8 mouse cellular contexts compared by ENCODE assay signal in the genomic region with DNA sequence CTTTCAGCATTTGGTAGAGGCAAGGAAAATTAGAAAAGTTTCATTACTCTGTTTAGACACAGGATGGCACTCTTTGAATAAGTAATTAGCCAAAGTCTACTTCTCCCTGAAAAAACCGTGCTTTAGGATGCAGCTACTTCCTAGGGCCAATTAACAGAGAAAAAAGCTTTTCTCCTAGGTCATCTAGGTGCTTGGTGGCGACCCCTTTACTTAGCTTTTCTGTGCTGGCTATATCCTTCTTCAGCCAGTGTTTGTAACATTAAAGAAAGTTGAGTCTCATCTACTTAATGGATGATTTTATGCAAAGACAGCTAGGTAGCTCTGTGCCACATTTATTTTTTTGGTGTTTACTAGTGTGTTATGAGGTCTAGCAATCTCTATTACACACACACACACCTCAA. TPM values are rescaled to one million over a fixed set of nuclear protein-coding genes. Genes with fewer than 3 reads are reported as not detected.
DNase-seq lines count a peak whose midpoint lies in the region; ATAC-seq and TF ChIP-seq lines count a peak whose summit lies in the region.

No protein-coding gene starts in this region.

- ATAC-seq in intestine, embryonic 14.5 days (replicated peaks; ENCODE audit: low FRiP score, low TSS enrichment, low read depth) = no peak
- no peak for ATAC-seq in intestine, embryonic 16.5 days
- peak; percentile 27; the same call in 1 of the 2 replicates for ATAC-seq in hindbrain, embryonic 15.5 days (ENCODE audit: low FRiP score, low read depth)
- ATAC-seq in liver, embryonic 13.5 days (ENCODE audit: low read depth) = 0 out of 2 replicates have a peak, but pooled peaks have one; percentile 22
- no peak for ATAC-seq in neural tube, embryonic 13.5 days (ENCODE audit: low read depth)

- peak overlapping the region; percentile 69; the same call in 1 of the 2 replicates for H3K27ac ChIP-seq in intestine, embryonic 14.5 days (ENCODE audit: low read depth)
- no peak overlapping the region for H3K27ac ChIP-seq in intestine, embryonic 16.5 days (ENCODE audit: low read length)
- H3K27ac ChIP-seq in embryonic fibroblast, embryonic 13.5 days (ENCODE audit: insufficient read depth, low read length) = peak overlapping the region; percentile 99
- H3K27ac ChIP-seq in hindbrain, embryonic 15.5 days (replicated peaks) = peak overlapping the region; percentile 66
- peak overlapping the region; percentile 74; the same call in 1 of the 2 replicates for H3K27ac ChIP-seq in liver, embryonic 13.5 days
- H3K27ac ChIP-seq in neural tube, embryonic 13.5 days (replicated peaks) = peak overlapping the region; percentile 65; the same call in 1 of the 2 replicates

- 2% methylated on average over 2 of the region's 2 CpGs for WGBS in intestine, embryonic 14.5 days
- 6% methylated on average over 2 of the region's 2 CpGs for WGBS in intestine, embryonic 16.5 days
- WGBS in hindbrain, embryonic 15.5 days = 5% methylated on average over 2 of the region's 2 CpGs
- WGBS in liver, embryonic 13.5 days (ENCODE audit: insufficient replicate concordance) = 2% methylated on average over 2 of the region's 2 CpGs
- WGBS in neural tube, embryonic 13.5 days = 4% methylated on average over 2 of the region's 2 CpGs

- DNase-seq in intestine, embryonic 14.5 days (ENCODE audit: low spot score) = peak; percentile 51
- peak; percentile 66 for DNase-seq in NIH3T3 (ENCODE audit: low read depth)
- DNase-seq in liver, embryonic 13.5 days = no peak
- DNase-seq in gastrocnemius, postnatal 14 days = no peak

- H3K27me3 ChIP-seq in intestine, embryonic 14.5 days (replicated peaks; ENCODE audit: control insufficient read depth, insufficient read depth, low read length) = no peaks in the 10 kb centered on the region
- no peaks in the 10 kb centered on the region for H3K27me3 ChIP-seq in intestine, embryonic 16.5 days (replicated peaks; ENCODE audit: control insufficient read depth, insufficient read depth, low read length)
- H3K27me3 ChIP-seq in hindbrain, embryonic 15.5 days = no peaks in the 10 kb centered on the region
- no peaks in the 10 kb centered on the region for H3K27me3 ChIP-seq in liver, embryonic 13.5 days
- no peaks in the 10 kb centered on the region for H3K27me3 ChIP-seq in neural tube, embryonic 13.5 days

- no peaks in the 10 kb centered on the region for H3K36me3 ChIP-seq in intestine, embryonic 14.5 days (ENCODE audit: control insufficient read depth, insufficient read depth, low read length)
- H3K36me3 ChIP-seq in intestine, embryonic 16.5 days (ENCODE audit: control insufficient read depth, insufficient read depth, low read length) = no peaks in the 10 kb centered on the region
- H3K36me3 ChIP-seq in hindbrain, embryonic 15.5 days = no peaks in the 10 kb centered on the region
- H3K36me3 ChIP-seq in liver, embryonic 13.5 days = no peaks in the 10 kb centered on the region
- H3K36me3 ChIP-seq in neural tube, embryonic 13.5 days = no peaks in the 10 kb centered on the region

- TF ChIP-seq CTCF in embryonic fibroblast, embryonic 13.5 days (IDR thresholded peaks at IDR 0.05; ENCODE audit: borderline replicate concordance, insufficient read depth, low read length) = no peak

- no peak for TF ChIP-seq POLR2A in embryonic fibroblast, embryonic 13.5 days (IDR thresholded peaks at IDR 0.05; ENCODE audit: low read depth, low read length)

- intact Hi-C loops in gastrocnemius, postnatal 14 days (cut with DNase I; ENCODE audit: low total_unique reads) = loop anchor here (5.0 to 10.0 kb wide), 2 partner anchors 397 to 660 kb away; no protein-coding TSS in a partner anchor

- H3K9me3 ChIP-seq in intestine, embryonic 14.5 days (ENCODE audit: control insufficient read depth, low read length) = no peaks in the 10 kb centered on the region
- no peaks in the 10 kb centered on the region for H3K9me3 ChIP-seq in intestine, embryonic 16.5 days (ENCODE audit: control insufficient read depth, low read length)
- no peaks in the 10 kb centered on the region for H3K9me3 ChIP-seq in hindbrain, embryonic 15.5 days
- no peaks in the 10 kb centered on the region for H3K9me3 ChIP-seq in liver, embryonic 13.5 days (replicated peaks)
- no peaks in the 10 kb centered on the region for H3K9me3 ChIP-seq in neural tube, embryonic 13.5 days

- H3K4me2 ChIP-seq in intestine, embryonic 14.5 days (ENCODE audit: low read length) = no peak overlapping the region
- no peak overlapping the region for H3K4me2 ChIP-seq in intestine, embryonic 16.5 days (ENCODE audit: low read depth, low read length)
- peak overlapping the region; percentile 71 for H3K4me2 ChIP-seq in hindbrain, embryonic 15.5 days
- peak overlapping the region; percentile 85 for H3K4me2 ChIP-seq in liver, embryonic 13.5 days
- peak overlapping the region; percentile 69 for H3K4me2 ChIP-seq in neural tube, embryonic 13.5 days

- H3K4me3 ChIP-seq in intestine, embryonic 14.5 days (ENCODE audit: low read depth, low read length) = no peak overlapping the region
- H3K4me3 ChIP-seq in intestine, embryonic 16.5 days (ENCODE audit: low read length) = no peak overlapping the region
- no peak overlapping the region for H3K4me3 ChIP-seq in embryonic fibroblast, embryonic 13.5 days (ENCODE audit: insufficient read depth, low read length)
- no peak overlapping the region for H3K4me3 ChIP-seq in hindbrain, embryonic 15.5 days
- H3K4me3 ChIP-seq in liver, embryonic 13.5 days (replicated peaks) = peak overlapping the region; percentile 72
- no peak overlapping the region for H3K4me3 ChIP-seq in neural tube, embryonic 13.5 days

- H3K9ac ChIP-seq in intestine, embryonic 14.5 days (ENCODE audit: low read length) = no peak overlapping the region
- H3K9ac ChIP-seq in intestine, embryonic 16.5 days (ENCODE audit: low read depth, low read length) = no peak overlapping the region
- H3K9ac ChIP-seq in hindbrain, embryonic 15.5 days = no peak overlapping the region
- H3K9ac ChIP-seq in liver, embryonic 13.5 days = 0 out of 2 replicates have a peak overlapping the region, but pooled peaks have one; percentile 73
- no peak overlapping the region for H3K9ac ChIP-seq in neural tube, embryonic 13.5 days

- H3K4me1 ChIP-seq in intestine, embryonic 14.5 days (replicated peaks; ENCODE audit: control insufficient read depth, insufficient read depth, low read length) = no peaks in the 10 kb centered on the region
- 0 out of 2 replicates have a peak, but pooled peaks cover 2% of the 10 kb centered on the region for H3K4me1 ChIP-seq in intestine, embryonic 16.5 days (ENCODE audit: control insufficient read depth, insufficient read depth, low read length)
- no peaks in the 10 kb centered on the region for H3K4me1 ChIP-seq in embryonic fibroblast, embryonic 13.5 days (ENCODE audit: control insufficient read depth, insufficient read depth, low read length)
- H3K4me1 ChIP-seq in hindbrain, embryonic 15.5 days (replicated peaks) = peaks cover 23% of the 10 kb centered on the region
- H3K4me1 ChIP-seq in liver, embryonic 13.5 days (replicated peaks) = peaks cover 20% of the 10 kb centered on the region
- peaks cover 25% of the 10 kb centered on the region for H3K4me1 ChIP-seq in neural tube, embryonic 13.5 days (replicated peaks)

RNA-seq across cellular contexts. Expression of a gene that starts 2.6 kb away (rescaled TPM):
- polyA plus RNA-seq in intestine, embryonic 14.5 days (2014; fragmentation: Nextera tagmentation; extraction: Ambion mirVana) = 4.4 and 4.5 TPM in 2 replicates
- polyA plus RNA-seq in intestine, embryonic 16.5 days (2015; fragmentation: Nextera tagmentation; extraction: Ambion mirVana) = 1.2 and 1.4 TPM in 2 replicates
- polyA plus RNA-seq in embryonic fibroblast, embryonic 13.5 days (2011; ENCODE audit: insufficient read length, low read depth, missing spikeins) = 27.4 and 29.4 TPM in 2 replicates
- polyA plus RNA-seq in hindbrain, embryonic 15.5 days (2015; fragmentation: Nextera tagmentation; extraction: Ambion mirVana) = 1.2 and 1.8 TPM in 2 replicates
- polyA plus RNA-seq in liver, embryonic 13.5 days (2015; fragmentation: Nextera tagmentation; extraction: Ambion mirVana) = 0.09 TPM in 2 replicates
- 1.0 and 1.6 TPM in 2 replicates for polyA plus RNA-seq in neural tube, embryonic 13.5 days (2015; fragmentation: Nextera tagmentation; extraction: Ambion mirVana)
- under 1 TPM; 0.64 to 0.75 TPM for total RNA-seq in gastrocnemius, postnatal 14 days (2021)

RNA-seq across cellular contexts. Expression of a gene that starts 56.4 kb away (rescaled TPM):
- 11.8 and 15.1 TPM in 2 replicates for polyA plus RNA-seq in intestine, embryonic 14.5 days (2014; fragmentation: Nextera tagmentation; extraction: Ambion mirVana)
- polyA plus RNA-seq in intestine, embryonic 16.5 days (2015; fragmentation: Nextera tagmentation; extraction: Ambion mirVana) = 11.4 and 11.7 TPM in 2 replicates
- 14.7 and 20.8 TPM in 2 replicates for polyA plus RNA-seq in embryonic fibroblast, embryonic 13.5 days (2011; ENCODE audit: insufficient read length, low read depth, missing spikeins)
- polyA plus RNA-seq in hindbrain, embryonic 15.5 days (2015; fragmentation: Nextera tagmentation; extraction: Ambion mirVana) = 6.2 and 7.7 TPM in 2 replicates
- polyA plus RNA-seq in liver, embryonic 13.5 days (2015; fragmentation: Nextera tagmentation; extraction: Ambion mirVana) = 10.7 and 12.4 TPM in 2 replicates
- 7.2 and 7.5 TPM in 2 replicates for polyA plus RNA-seq in neural tube, embryonic 13.5 days (2015; fragmentation: Nextera tagmentation; extraction: Ambion mirVana)
- total RNA-seq in gastrocnemius, postnatal 14 days (2021) = 1 to 10 TPM; 5.8 to 6.2 TPM

RNA-seq across cellular contexts. Expression of a gene that starts 56.6 kb away (rescaled TPM):
- polyA plus RNA-seq in intestine, embryonic 14.5 days (2014; fragmentation: Nextera tagmentation; extraction: Ambion mirVana) = 53.4 and 63.7 TPM in 2 replicates
- polyA plus RNA-seq in intestine, embryonic 16.5 days (2015; fragmentation: Nextera tagmentation; extraction: Ambion mirVana) = 33.3 and 38.5 TPM in 2 replicates
- 12.5 and 23.2 TPM in 2 replicates for polyA plus RNA-seq in embryonic fibroblast, embryonic 13.5 days (2011; ENCODE audit: insufficient read length, low read depth, missing spikeins)
- 16.2 and 17.7 TPM in 2 replicates for polyA plus RNA-seq in hindbrain, embryonic 15.5 days (2015; fragmentation: Nextera tagmentation; extraction: Ambion mirVana)
- 87.2 and 104 TPM in 2 replicates for polyA plus RNA-seq in liver, embryonic 13.5 days (2015; fragmentation: Nextera tagmentation; extraction: Ambion mirVana)
- polyA plus RNA-seq in neural tube, embryonic 13.5 days (2015; fragmentation: Nextera tagmentation; extraction: Ambion mirVana) = 13.8 and 18.3 TPM in 2 replicates
- total RNA-seq in gastrocnemius, postnatal 14 days (2021) = 1 to 10 TPM; 1.2 to 1.3 TPM

Comparison
In these comparisons a context has a peak if more than half of its experiments do, and no peak if none do; other contexts are left out.
1. ATAC-seq: peak in hindbrain, embryonic 15.5 days (single experiment) and liver, embryonic 13.5 days (single experiment); none in intestine, embryonic 14.5 days (single experiment), intestine, embryonic 16.5 days (single experiment) and neural tube, embryonic 13.5 days (single experiment).
2. DNase-seq: peak in intestine, embryonic 14.5 days (single experiment) and NIH3T3 (single experiment); none in liver, embryonic 13.5 days (single experiment) and gastrocnemius, postnatal 14 days (single experiment).
3. H3K4me2 ChIP-seq: peak in hindbrain, embryonic 15.5 days (single experiment), liver, embryonic 13.5 days (single experiment) and neural tube, embryonic 13.5 days (single experiment); none in intestine, embryonic 14.5 days (single experiment) and intestine, embryonic 16.5 days (single experiment).